Mouse (Mus musculus): ENCODE measurements around the gene Prmt2. TPM values are rescaled to one million over a fixed set of nuclear protein-coding genes. Genes with fewer than 3 reads are reported as not detected.
A peak's percentile ranks its signal among the peaks of the same experiment; 100 is the strongest.

Prmt2 gene
- polyA plus RNA-seq, 1 experiment from 2014 or later = 3.0 TPM

- Histone ChIP-seq H3K4me2 (ENCODE audit: low read depth, low read length) (no peak overlapping the region), H3K9ac (replicated peaks) (no peak overlapping the region), H3K27ac (ENCODE audit: low read depth) (no peak overlapping the region), H3K4me1 (ENCODE audit: insufficient read depth) (0 out of 2 replicates have a peak, but pooled peaks cover 2% of the 10 kb centered on the region), H3K9me3 (ENCODE audit: low read length) (no peaks in the 10 kb centered on the region), H3K4me3 (ENCODE audit: low read depth, low read length) (no peak overlapping the region), H3K27me3 (ENCODE audit: insufficient read depth, low read length) (no peaks in the 10 kb centered on the region), H3K36me3 (replicated peaks; ENCODE audit: insufficient read depth, low read length) (no peaks in the 10 kb centered on the region; the same call in 1 of the 2 replicates)
- DNase-seq (no peak), ATAC-seq (no peak)
- peak; percentile 26; the same call in 1 of the 2 replicates for TF ChIP-seq CTCF (IDR thresholded peaks at IDR 0.05; ENCODE audit: low read depth)
- no peak for TF ChIP-seq EP300 (IDR thresholded peaks at IDR 0.05; ENCODE audit: low read depth)
- WGBS (ENCODE audit: insufficient replicate concordance) = 59% methylated on average over 11 of the region's 11 CpGs
These were observed 22.8 kb upstream of the Prmt2 start for GRCm38 (mm10) chr10:76260358-76261059.

- H3K36me3 ChIP-seq (replicated peaks; ENCODE audit: insufficient read depth, low read length) = no peaks in the 10 kb centered on the region
- H3K27me3 ChIP-seq (ENCODE audit: insufficient read depth, low read length) = no peaks in the 10 kb centered on the region
- no peak for ATAC-seq
- H3K9ac ChIP-seq (replicated peaks) = no peak overlapping the region
- TF ChIP-seq CTCF (IDR thresholded peaks at IDR 0.05; ENCODE audit: low read depth) (no peak), EP300 (IDR thresholded peaks at IDR 0.05; ENCODE audit: low read depth) (no peak)
- WGBS (ENCODE audit: insufficient replicate concordance) = 69% methylated on average over 18 of the region's 18 CpGs
- H3K4me1 ChIP-seq (ENCODE audit: insufficient read depth) = 0 out of 2 replicates have a peak, but pooled peaks cover 2% of the 10 kb centered on the region
- no peaks in the 10 kb centered on the region for H3K9me3 ChIP-seq (ENCODE audit: low read length)
- H3K4me3 ChIP-seq (ENCODE audit: low read depth, low read length) = no peak overlapping the region
- H3K27ac ChIP-seq (ENCODE audit: low read depth) = no peak overlapping the region
- H3K4me2 ChIP-seq (ENCODE audit: low read depth, low read length) = no peak overlapping the region
- DNase-seq = no peak
These were observed 22.0 kb upstream of the Prmt2 start for GRCm38 (mm10) chr10:76259566-76260232.

- Histone ChIP-seq H3K9me3 (ENCODE audit: low read length) (no peaks in the 10 kb centered on the region), H3K4me3 (ENCODE audit: low read depth, low read length) (no peak overlapping the region), H3K4me2 (ENCODE audit: low read depth, low read length) (no peak overlapping the region), H3K36me3 (replicated peaks; ENCODE audit: insufficient read depth, low read length) (no peaks in the 10 kb centered on the region), H3K27me3 (ENCODE audit: insufficient read depth, low read length) (no peaks in the 10 kb centered on the region), H3K4me1 (ENCODE audit: insufficient read depth) (0 out of 2 replicates have a peak, but pooled peaks cover 2% of the 10 kb centered on the region), H3K9ac (replicated peaks) (no peak overlapping the region), H3K27ac (ENCODE audit: low read depth) (no peak overlapping the region)
- 53% methylated on average over 12 of the region's 12 CpGs for WGBS (ENCODE audit: insufficient replicate concordance)
- no peak for TF ChIP-seq CTCF (IDR thresholded peaks at IDR 0.05; ENCODE audit: low read depth)
- no peak for TF ChIP-seq EP300 (IDR thresholded peaks at IDR 0.05; ENCODE audit: low read depth)
- no peak for DNase-seq
- ATAC-seq = no peak
These were observed 20.2 kb upstream of the Prmt2 start for GRCm38 (mm10) chr10:76257719-76258390.

DNA sequence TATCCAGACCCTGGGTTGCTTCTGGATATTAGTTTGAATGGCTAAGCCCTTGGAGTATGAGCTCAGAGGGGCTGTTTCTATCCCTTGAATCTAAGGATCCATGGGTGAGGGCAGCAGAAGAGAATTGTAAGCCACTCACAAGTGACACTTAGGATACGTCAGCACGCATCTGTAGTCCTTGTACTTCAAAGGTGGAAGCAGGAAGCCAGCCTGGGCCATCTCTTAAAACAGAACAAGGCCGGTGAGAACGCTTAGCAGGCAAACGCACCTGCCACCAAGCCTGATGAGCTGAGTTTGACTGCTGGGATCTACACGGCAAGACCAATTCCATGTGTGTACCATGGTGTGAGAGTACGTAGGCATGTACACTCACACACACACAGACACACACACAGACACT lies 19.6 kb upstream of the Prmt2 start:
- Histone ChIP-seq H3K9me3 (ENCODE audit: low read length) (no peaks in the 10 kb centered on the region), H3K9ac (replicated peaks) (no peak overlapping the region), H3K4me2 (ENCODE audit: low read depth, low read length) (no peak overlapping the region), H3K4me1 (ENCODE audit: insufficient read depth) (0 out of 2 replicates have a peak, but pooled peaks cover 2% of the 10 kb centered on the region), H3K27me3 (ENCODE audit: insufficient read depth, low read length) (no peaks in the 10 kb centered on the region), H3K27ac (ENCODE audit: low read depth) (no peak overlapping the region), H3K36me3 (replicated peaks; ENCODE audit: insufficient read depth, low read length) (no peaks in the 10 kb centered on the region), H3K4me3 (ENCODE audit: low read depth, low read length) (no peak overlapping the region)
- TF ChIP-seq EP300 (IDR thresholded peaks at IDR 0.05; ENCODE audit: low read depth) (no peak), CTCF (IDR thresholded peaks at IDR 0.05; ENCODE audit: low read depth) (no peak)
- ATAC-seq = no peak
- 82% methylated on average over 7 of the region's 7 CpGs for WGBS (ENCODE audit: insufficient replicate concordance)
- DNase-seq = no peak

GRCm38 (mm10) chr10:76255617-76256016 lies 18.0 kb upstream of the Prmt2 start:
- Histone ChIP-seq H3K36me3 (replicated peaks; ENCODE audit: insufficient read depth, low read length) (no peaks in the 10 kb centered on the region), H3K9me3 (ENCODE audit: low read length) (no peaks in the 10 kb centered on the region), H3K9ac (replicated peaks) (no peak overlapping the region), H3K4me2 (ENCODE audit: low read depth, low read length) (no peak overlapping the region), H3K4me1 (ENCODE audit: insufficient read depth) (no peaks in the 10 kb centered on the region), H3K27me3 (ENCODE audit: insufficient read depth, low read length) (no peaks in the 10 kb centered on the region), H3K27ac (ENCODE audit: low read depth) (no peak overlapping the region), H3K4me3 (ENCODE audit: low read depth, low read length) (no peak overlapping the region)
- WGBS (ENCODE audit: insufficient replicate concordance) = 72% methylated on average over 6 of the region's 6 CpGs
- ATAC-seq (no peak), DNase-seq (no peak)
- TF ChIP-seq EP300 (IDR thresholded peaks at IDR 0.05; ENCODE audit: low read depth) (no peak), CTCF (IDR thresholded peaks at IDR 0.05; ENCODE audit: low read depth) (no peak)

- Histone ChIP-seq H3K9me3 (ENCODE audit: low read length) (no peaks in the 10 kb centered on the region), H3K4me2 (ENCODE audit: low read depth, low read length) (no peak within 1 kb of the TSS), H3K27ac (ENCODE audit: low read depth) (no peak within 1 kb of the TSS), H3K9ac (replicated peaks) (no peak within 1 kb of the TSS), H3K4me3 (ENCODE audit: low read depth, low read length) (no peak within 1 kb of the TSS), H3K4me1 (ENCODE audit: insufficient read depth) (no peaks in the 10 kb centered on the region), H3K36me3 (replicated peaks; ENCODE audit: insufficient read depth, low read length) (no peaks in the 10 kb centered on the region), H3K27me3 (ENCODE audit: insufficient read depth, low read length) (no peaks in the 10 kb centered on the region)
- TF ChIP-seq EP300 (IDR thresholded peaks at IDR 0.05; ENCODE audit: low read depth) (no peak), CTCF (IDR thresholded peaks at IDR 0.05; ENCODE audit: low read depth) (no peak)
- 56% methylated on average over 4 of the region's 4 CpGs for WGBS (ENCODE audit: insufficient replicate concordance)
- ATAC-seq (no peak), DNase-seq (no peak)
These were observed 15.9 kb upstream of the Prmt2 start, which contains the start of gene S100b for GRCm38 (mm10) chr10:76253536-76253935. Gene S100b, plus strand, starts transcription at chr10:76253853.

Data from liver, postnatal 0 days (tissue).